Mouse (Mus musculus): ENCODE data around the gene Rps29.
"Not testable (repeated sequence)": the region's sequence is repeated elsewhere in the genome, so short reads cannot be mapped to it uniquely, and the experiment has no call there.

Gene Rps29

GRCm38 (mm10) chr12:69177526-69177925 lies 18.5 kb upstream of the Rps29 start:
- DNase-seq = no peak

GRCm38 (mm10) chr12:69175975-69176374 lies 17.0 kb upstream of the Rps29 start:
- DNase-seq = no peak

GRCm38 (mm10) chr12:69171307-69171706 lies 12.3 kb upstream of the Rps29 start:
- DNase-seq = no peak

GRCm38 (mm10) chr12:69168461-69169106 lies 9.6 kb upstream of the Rps29 start, which contains the start of gene Lrr1:
TSS of gene Lrr1 (plus strand) at chr12:69168814.
- peak; percentile 87 for DNase-seq

- no peak for DNase-seq
Observed at GRCm38 (mm10) chr12:69167656-69168460, 8.9 kb upstream of the Rps29 start.

GRCm38 (mm10) chr12:69166861-69167581 lies 8.0 kb upstream of the Rps29 start:
- not testable (repeated sequence) for DNase-seq

GRCm38 (mm10) chr12:69164904-69165303 lies 5.9 kb upstream of the Rps29 start:
- DNase-seq = no peak

- DNase-seq = not testable (repeated sequence)
Observed at GRCm38 (mm10) chr12:69163586-69163985, 4.6 kb upstream of the Rps29 start.

GRCm38 (mm10) chr12:69160677-69161076 lies 1.7 kb upstream of the Rps29 start:
- DNase-seq = not testable (repeated sequence)

GRCm38 (mm10) chr12:69159578-69159940 lies 573 bp upstream of the Rps29 start:
- DNase-seq = peak; percentile 39

GRCm38 (mm10) chr12:69158366-69158764 lies 621 bp downstream of the Rps29 start:
- DNase-seq = no peak

- DNase-seq = no peak
Observed at GRCm38 (mm10) chr12:69157107-69157506, 1.9 kb downstream of the Rps29 start.

- DNase-seq = no peak
Observed at GRCm38 (mm10) chr12:69156436-69156835, 2.5 kb downstream of the Rps29 start.

- no peak for DNase-seq
Observed at GRCm38 (mm10) chr12:69155923-69156322, 3.1 kb downstream of the Rps29 start.

- no peak for DNase-seq
Observed at GRCm38 (mm10) chr12:69150049-69150448, 8.9 kb downstream of the Rps29 start.

GRCm38 (mm10) chr12:69147166-69147735 lies 11.7 kb downstream of the Rps29 start:
- no peak for DNase-seq

- DNase-seq = no peak
Observed at GRCm38 (mm10) chr12:69143460-69143859, 15.5 kb downstream of the Rps29 start.

- no peak for DNase-seq
Observed at GRCm38 (mm10) chr12:69139841-69140240, 19.1 kb downstream of the Rps29 start.

- no peak for DNase-seq
Observed at GRCm38 (mm10) chr12:69139201-69139600, 19.8 kb downstream of the Rps29 start.

GRCm38 (mm10) chr12:69131981-69132380 lies 27.0 kb downstream of the Rps29 start:
- DNase-seq = peak; percentile 53

- no peak for DNase-seq
Observed at GRCm38 (mm10) chr12:69131267-69131666, 27.7 kb downstream of the Rps29 start.

- DNase-seq = no peak
Observed at GRCm38 (mm10) chr12:69130486-69130885, 28.5 kb downstream of the Rps29 start.

- DNase-seq = no peak
Observed at GRCm38 (mm10) chr12:69129634-69130310, 29.2 kb downstream of the Rps29 start.
